Mouse (Mus musculus) embryonic fibroblast, embryonic 13.5 days (primary cell): ENCODE results near the gene Olfr907. TPM values are rescaled to one million over a fixed set of nuclear protein-coding genes. Genes with fewer than 3 reads are reported as not detected.

Experiments
- H3K27ac ChIP-seq: 2 replicates; pipeline ENCODE4 v1.5.1; 2012; ENCODE audit warnings: low read length, control low read depth, inconsistent platforms; ENCODE audit not compliant: insufficient read depth
- H3K4me1 ChIP-seq: 2 replicates; pipeline ENCODE4 v1.6.1; 2011; ENCODE audit warnings: low read length; ENCODE audit not compliant: control insufficient read depth, insufficient read depth
- H3K4me3 ChIP-seq: 2 replicates; pipeline ENCODE4 v1.5.1; 2011; ENCODE audit warnings: mild to moderate bottlenecking, control low read depth, low read length; ENCODE audit not compliant: insufficient read depth
- CTCF ChIP-seq: IDR thresholded peaks from 2 replicates; pipeline ENCODE4 v1.5.1; 2011; ENCODE audit warnings: mild to moderate bottlenecking, control low read depth, low read length, moderate library complexity, borderline replicate concordance; ENCODE audit not compliant: insufficient read depth
- POLR2A ChIP-seq: IDR thresholded peaks from 2 replicates; pipeline ENCODE4 v1.6.1; 2011; ENCODE audit warnings: low read depth, mild to moderate bottlenecking, control low read depth, low read length, moderate library complexity
- polyA plus RNA-seq: library from polyadenylated mRNA; stranded (reverse); fragments of >200 nt; gene quantifications from 2 replicates; pipeline ENCODE4 v1.2.4, GENCODE M21; 2011; ENCODE audit warnings: low read depth; ENCODE audit not compliant: missing spikeins, insufficient read length

Gene Olfr907
- polyA plus RNA-seq, result not detected in 2 replicates

- Histone ChIP-seq H3K4me3 (no peak within 1 kb of the TSS), H3K4me1 (no peaks in the 10 kb centered on the region), H3K27ac (no peak within 1 kb of the TSS)
- no peak for TF ChIP-seq POLR2A
- no peak for TF ChIP-seq CTCF
Observed at GRCm38 (mm10) chr9:38495501-38495900, at the start of gene Olfr907. Gene Olfr907 (plus strand): TSS chr9:38495801.

- Histone ChIP-seq H3K27ac (no peak within 1 kb of the TSS), H3K4me1 (no peaks in the 10 kb centered on the region), H3K4me3 (no peak within 1 kb of the TSS)
- TF ChIP-seq POLR2A (no peak), CTCF (no peak)
Observed at GRCm38 (mm10) chr9:38447352-38447751, 48.2 kb upstream of the Olfr907 start, which contains the start of gene Olfr902. Gene Olfr902 (plus strand): TSS chr9:38447652.

GRCm38 (mm10) chr9:38462844-38463243 lies 32.8 kb upstream of the Olfr907 start, which contains the start of gene Olfr904:
Gene Olfr904 (plus strand): TSS chr9:38463144.
- Histone ChIP-seq H3K4me1 (no peaks in the 10 kb centered on the region), H3K4me3 (no peak within 1 kb of the TSS), H3K27ac (no peak within 1 kb of the TSS)
- no peak for TF ChIP-seq CTCF
- TF ChIP-seq POLR2A, result no peak

DNA sequence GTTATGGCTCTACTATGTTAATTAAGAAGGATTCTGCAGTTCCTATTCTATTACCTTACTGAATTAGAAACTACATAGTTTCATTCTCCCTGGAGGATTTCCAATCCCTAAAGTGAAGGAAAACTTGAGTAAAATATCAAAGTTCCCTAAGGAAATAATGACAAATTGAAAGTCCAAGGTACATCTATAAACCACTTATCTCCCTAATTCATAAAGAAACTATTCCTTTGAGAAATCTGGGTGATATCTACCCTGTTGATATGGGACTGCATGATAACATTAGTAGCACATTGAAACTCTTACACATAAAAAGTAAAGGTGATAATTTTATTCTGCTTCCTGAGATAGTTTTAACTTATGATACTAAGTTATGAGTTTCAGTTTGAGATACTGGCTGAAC lies 24.8 kb upstream of the Olfr907 start, which contains the start of gene Olfr905:
Olfr905 (plus strand) TSS at position 301 of the 400 bp plus-strand sequence.
- TF ChIP-seq POLR2A (no peak), CTCF (no peak)
- Histone ChIP-seq H3K4me3 (no peak within 1 kb of the TSS), H3K27ac (no peak within 1 kb of the TSS), H3K4me1 (no peaks in the 10 kb centered on the region)

DNA sequence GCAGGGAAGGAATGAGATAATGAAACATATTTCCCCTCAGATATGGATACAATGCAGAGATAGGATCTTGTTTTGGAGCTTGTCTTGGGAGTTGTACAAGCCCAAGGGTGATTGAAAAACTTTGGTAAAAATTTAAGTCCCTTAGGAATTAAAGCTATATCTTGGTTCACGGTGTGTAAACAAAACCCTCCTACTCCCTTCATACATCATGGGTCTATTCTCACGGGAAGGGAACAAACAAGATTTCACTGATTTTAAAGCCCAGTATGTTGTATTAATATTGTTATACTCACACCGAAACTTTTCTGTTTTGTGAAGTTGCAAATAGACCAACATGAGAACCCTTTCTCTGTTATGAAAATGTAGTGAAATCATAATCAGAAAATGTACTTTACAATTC lies 8.8 kb upstream of the Olfr907 start, which contains the start of gene Olfr906:
Olfr906 (plus strand) TSS at position 301 of the 400 bp plus-strand sequence.
- TF ChIP-seq CTCF (no peak), POLR2A (no peak)
- Histone ChIP-seq H3K4me3 (no peak within 1 kb of the TSS), H3K4me1 (no peaks in the 10 kb centered on the region), H3K27ac (no peak within 1 kb of the TSS)

DNA sequence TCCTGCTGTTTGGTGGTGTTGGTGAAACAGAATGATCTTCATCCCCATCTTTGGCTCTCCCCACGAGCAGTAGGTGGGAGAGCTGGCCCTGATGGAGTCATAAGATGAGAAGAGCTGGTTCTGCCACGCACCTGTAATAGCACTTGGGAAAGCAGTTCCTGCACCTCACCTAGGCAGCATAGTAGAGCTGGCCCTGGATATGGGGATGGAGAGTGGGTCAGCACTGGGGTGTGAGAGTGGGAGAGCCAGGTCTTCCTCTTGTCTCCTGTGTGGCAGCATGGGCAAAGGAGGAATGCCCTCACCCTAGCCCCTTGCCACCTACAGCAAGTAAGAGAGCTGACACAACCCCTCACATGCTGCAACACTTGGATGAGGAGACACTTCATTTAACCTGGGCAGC lies 16.8 kb downstream of the Olfr907 start:
- Histone ChIP-seq H3K27ac (no peak overlapping the region), H3K4me3 (no peak overlapping the region), H3K4me1 (no peaks in the 10 kb centered on the region)
- TF ChIP-seq CTCF (no peak), POLR2A (no peak)

DNA sequence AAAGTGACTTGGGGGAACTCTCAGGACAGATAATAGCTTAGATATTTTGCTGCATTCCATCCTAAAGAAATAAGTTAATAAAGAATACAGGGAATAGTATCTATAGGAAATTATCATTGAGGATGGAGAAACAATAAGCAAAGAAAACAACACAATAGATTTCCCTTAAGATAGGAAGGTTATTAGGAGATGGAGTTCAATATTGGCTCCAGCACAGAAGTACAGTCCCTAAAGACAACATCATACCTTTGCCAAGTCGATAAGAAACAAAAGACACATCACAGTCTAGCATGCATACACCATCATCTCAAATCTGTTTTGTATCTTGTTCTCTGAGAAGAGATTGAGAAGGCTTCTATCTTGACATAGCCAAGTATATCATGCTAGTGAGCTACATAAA lies 25.7 kb downstream of the Olfr907 start, which contains the start of gene Olfr911-ps1:
Olfr911-ps1 (plus strand) TSS at position 301 of the 400 bp plus-strand sequence.
- TF ChIP-seq CTCF (no peak), POLR2A (no peak)
- no peak within 1 kb of the TSS for H3K27ac ChIP-seq
- H3K4me3 ChIP-seq, result no peak within 1 kb of the TSS
- H3K4me1 ChIP-seq, result no peaks in the 10 kb centered on the region

DNA sequence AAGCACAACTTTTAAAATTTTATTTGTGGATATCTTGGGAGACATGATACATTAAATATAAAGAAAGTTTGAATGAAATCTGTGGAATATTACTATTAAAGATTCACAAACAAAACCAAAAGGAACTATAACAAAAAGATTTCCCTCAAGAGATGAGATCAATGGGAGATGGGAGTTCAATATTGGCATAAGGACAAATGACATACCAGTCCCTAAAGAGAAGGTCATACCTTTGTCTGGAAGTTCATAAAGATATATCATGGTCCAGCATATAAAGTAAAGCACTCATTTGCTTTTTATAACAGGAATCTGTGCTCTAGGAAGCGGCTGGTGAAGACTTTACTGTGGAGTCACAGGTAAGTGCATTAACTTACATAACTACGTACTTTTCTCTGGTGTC lies 41.9 kb downstream of the Olfr907 start, which contains the start of gene Olfr910:
Olfr910 (plus strand) TSS at position 301 of the 400 bp plus-strand sequence.
- no peak for TF ChIP-seq CTCF
- no peak for TF ChIP-seq POLR2A
- Histone ChIP-seq H3K27ac (no peak within 1 kb of the TSS), H3K4me1 (no peaks in the 10 kb centered on the region), H3K4me3 (no peak within 1 kb of the TSS)

Other genes starting within 250 kb of the Olfr907 start
- not detected in 2 replicates for gene Olfr143, start 243.0 kb upstream of the Olfr907 start, polyA plus RNA-seq
- not detected in 2 replicates for gene Olfr895, start 227.9 kb upstream of the Olfr907 start, polyA plus RNA-seq
- not detected in 2 replicates for gene Olfr896-ps1, start 204.7 kb upstream of the Olfr907 start, polyA plus RNA-seq
- gene Olfr25, start 166.7 kb upstream of the Olfr907 start, polyA plus RNA-seq, result not detected in 2 replicates
- gene Olfr898, start 147.4 kb upstream of the Olfr907 start, polyA plus RNA-seq, result not detected in 2 replicates
- not detected in 2 replicates for gene Olfr250, start 128.9 kb upstream of the Olfr907 start, polyA plus RNA-seq
- not detected in 2 replicates for gene Olfr251, start 118.7 kb upstream of the Olfr907 start, polyA plus RNA-seq
- gene Olfr147, start 94.1 kb upstream of the Olfr907 start, polyA plus RNA-seq, result not detected in 2 replicates
- gene Olfr901, start 66.3 kb upstream of the Olfr907 start, polyA plus RNA-seq, result not detected in 2 replicates
- not detected in 2 replicates for gene Olfr902, start 48.1 kb upstream of the Olfr907 start, polyA plus RNA-seq
- not detected in 2 replicates for gene Olfr904, start 32.7 kb upstream of the Olfr907 start, polyA plus RNA-seq
- 0.12 and 0.32 TPM in 2 replicates for gene Olfr905, start 24.7 kb upstream of the Olfr907 start, polyA plus RNA-seq
- not detected in 2 replicates for gene Olfr906, start 8.7 kb upstream of the Olfr907 start, polyA plus RNA-seq
- not detected in 2 replicates for gene Olfr911-ps1, start 25.8 kb downstream of the Olfr907 start, polyA plus RNA-seq
- gene Olfr910, start 42.0 kb downstream of the Olfr907 start, polyA plus RNA-seq, result not detected in 2 replicates
- gene Olfr912, start 84.4 kb downstream of the Olfr907 start, polyA plus RNA-seq, result 0.18 TPM in 1 of 2 replicates, not detected in the other
- not detected in 2 replicates for gene Olfr913, start 97.0 kb downstream of the Olfr907 start, polyA plus RNA-seq
- gene Olfr914, start 109.3 kb downstream of the Olfr907 start, polyA plus RNA-seq, result not detected in 2 replicates
- gene Olfr916, start 164.1 kb downstream of the Olfr907 start, polyA plus RNA-seq, result not detected in 2 replicates
- not detected in 2 replicates for gene Olfr917, start 170.0 kb downstream of the Olfr907 start, polyA plus RNA-seq
- gene Olfr918, start 178.8 kb downstream of the Olfr907 start, polyA plus RNA-seq, result not detected in 2 replicates
- not detected in 2 replicates for gene Olfr919, start 207.9 kb downstream of the Olfr907 start, polyA plus RNA-seq
- gene Vwa5a, start 222.5 kb downstream of the Olfr907 start, polyA plus RNA-seq, result 92.0 and 92.3 TPM in 2 replicates